Mouse (Mus musculus) adrenal gland, postnatal 14 days (tissue): ENCODE results near the gene Il15ra. TPM values are rescaled to one million over a fixed set of nuclear protein-coding genes. Genes with fewer than 3 reads are reported as not detected.

Experiments used
- DNase-seq: peaks from one replicate; pipeline ENCODE4 v3.0.0; 2021; ENCODE audit warnings: mixed read lengths
- long read RNA-seq, 2 experiments: library from polyadenylated mRNA; stranded (forward); transcript quantifications; one replicate each; pipeline ENCODE4 v2.0.0; 2021
- total RNA-seq: library from RNA; stranded (reverse); gene quantifications from 2 replicates; pipeline ENCODE4 v1.2.3, GENCODE M21; 2021

Il15ra gene
- 50.8 and 59.1 TPM in 2 replicates for total RNA-seq
- long read RNA-seq, experiment 1, transcript Il15ra-210 (7 exons, 1,624 nt): major isoform, 5 of 17 reads
- long read RNA-seq, experiment 1, partial matches to known transcripts: 2 of 17 reads
- long read RNA-seq, experiment 1, other reads (novel, unspliced or antisense): 5 of 17 reads
- long read RNA-seq, experiment 2, transcript Il15ra-210 (7 exons, 1,624 nt): major isoform, 11 of 26 reads
- long read RNA-seq, experiment 2, partial matches to known transcripts: 0 of 26 reads
- long read RNA-seq, experiment 2, other reads (novel, unspliced or antisense): 10 of 26 reads

GRCm38 (mm10) chr2:11705201-11706025, at the start of gene Il15ra:
Gene Il15ra (plus strand): TSS chr2:11705290.
- peak; percentile 93 for DNase-seq

DNA sequence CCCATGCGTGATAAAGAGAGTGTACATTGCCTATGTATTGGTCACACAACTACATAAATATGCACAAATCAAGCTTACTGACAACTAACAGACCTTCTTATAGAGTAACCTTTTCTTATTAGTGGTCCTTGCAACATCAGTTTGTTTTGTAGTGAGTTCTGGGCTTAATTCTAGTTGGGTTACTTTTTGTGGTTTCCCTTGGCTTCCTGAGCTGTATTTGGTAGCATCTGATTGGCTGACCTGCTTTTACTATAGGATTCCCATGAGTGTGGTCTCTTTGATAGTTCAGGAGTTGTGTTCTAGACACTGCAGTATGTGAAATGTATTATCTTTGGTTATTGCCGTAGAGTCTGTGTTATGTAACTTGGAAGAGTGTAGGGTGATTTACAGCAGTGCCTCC, 47.5 kb upstream of the Il15ra start:
- DNase-seq: no peak

DNA sequence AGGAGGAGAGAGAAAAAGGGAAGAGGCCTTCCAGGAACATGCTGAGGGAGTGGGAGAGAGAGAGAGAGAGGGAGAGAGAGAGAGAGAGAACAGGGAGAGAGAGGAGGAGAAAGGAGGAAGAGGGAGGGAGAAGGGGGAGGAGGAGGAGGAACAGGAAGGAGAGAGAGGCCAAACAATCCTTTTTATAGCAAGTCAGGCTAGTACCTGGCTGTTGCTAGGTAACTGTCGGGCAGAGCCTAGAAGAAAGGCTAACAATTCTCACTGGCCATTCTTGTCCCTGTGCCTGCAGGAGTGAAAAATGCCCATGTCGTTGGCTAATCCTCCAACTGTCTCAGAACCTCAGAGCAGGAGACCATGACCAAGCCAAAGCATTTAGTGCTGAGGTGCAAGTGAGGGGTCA, 45.8 kb upstream of the Il15ra start:
- DNase-seq: no peak

DNA sequence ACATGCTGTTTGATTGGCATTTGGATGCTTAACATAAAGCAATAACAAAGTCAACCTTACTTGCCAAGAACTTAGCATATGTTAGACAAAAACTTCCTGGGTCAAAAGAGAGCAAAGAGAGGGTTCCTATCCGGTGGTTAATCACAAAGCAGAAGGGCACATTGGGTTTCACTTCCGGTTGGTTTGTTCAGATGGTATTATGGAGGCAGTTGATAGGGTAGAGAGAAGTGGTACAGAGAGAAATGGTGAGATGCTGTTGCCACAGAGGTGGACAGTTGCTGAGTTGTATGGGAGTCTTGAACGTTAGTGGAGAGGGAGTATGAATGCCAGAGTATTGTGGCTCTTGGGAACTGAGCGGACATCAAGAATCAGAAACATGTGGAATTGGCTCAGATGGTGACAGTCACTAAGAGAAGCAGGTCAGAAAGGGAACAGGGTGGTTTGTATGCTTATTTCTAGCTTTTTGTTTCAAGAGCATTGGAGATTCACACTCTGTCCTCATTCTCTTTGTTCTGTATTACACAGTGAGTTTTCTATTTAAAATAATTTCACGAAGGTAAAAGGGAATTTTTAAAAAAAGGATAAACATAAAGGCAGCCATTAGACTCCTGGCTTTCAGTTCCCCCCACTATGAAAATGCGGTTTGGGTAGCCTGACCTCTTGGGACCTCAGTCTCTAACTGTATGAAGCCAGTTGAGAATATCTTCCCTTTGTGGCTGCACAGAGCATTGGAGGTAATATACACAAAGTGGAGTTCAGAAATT, 42.8 kb upstream of the Il15ra start:
- DNase-seq: no peak

GRCm38 (mm10) chr2:11662907-11663230, 42.2 kb upstream of the Il15ra start:
- DNase-seq: no peak

- peak; percentile 88 for DNase-seq
Observed at GRCm38 (mm10) chr2:11663961-11664360, 41.1 kb upstream of the Il15ra start.

DNA sequence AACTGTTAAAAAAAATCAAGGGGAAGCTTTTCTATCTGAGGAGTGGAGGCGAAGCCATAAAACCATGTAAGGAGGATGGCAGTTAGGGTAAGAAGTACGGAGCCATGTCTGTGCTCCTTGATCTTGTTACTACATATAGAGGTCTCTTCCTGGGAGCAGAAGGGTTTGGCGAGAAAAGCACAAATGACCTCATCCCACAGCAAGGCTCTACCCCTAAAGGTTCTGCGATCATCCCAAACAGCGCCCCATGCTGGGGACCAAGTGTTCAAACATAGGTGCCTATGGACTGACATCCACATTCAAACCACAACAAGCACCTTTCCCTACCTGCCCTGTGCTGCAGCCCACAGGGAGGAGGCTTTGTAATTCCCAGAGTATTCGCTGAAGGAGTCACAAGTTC, 40.7 kb upstream of the Il15ra start:
- DNase-seq: peak; percentile 71

DNA sequence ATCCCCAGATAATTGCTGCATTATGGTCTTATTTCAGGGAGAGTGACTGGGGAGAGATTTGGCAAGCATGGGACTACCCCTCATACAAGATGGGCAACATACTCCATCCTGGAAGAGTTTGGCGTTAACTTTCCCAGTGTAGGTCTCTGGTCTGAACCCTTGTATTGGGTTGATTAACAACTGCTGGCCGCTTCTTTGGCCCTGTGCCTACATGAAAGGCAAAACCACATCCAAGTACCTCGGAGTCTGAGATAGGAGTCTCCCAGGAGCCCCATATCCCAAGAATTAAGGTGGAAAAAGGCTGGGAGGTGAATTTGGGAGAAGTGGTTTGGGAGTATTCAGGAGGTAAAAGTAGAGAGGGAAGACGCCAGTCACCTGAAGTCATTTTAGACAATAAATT, 40.3 kb upstream of the Il15ra start:
- DNase-seq: peak; percentile 34

DNA sequence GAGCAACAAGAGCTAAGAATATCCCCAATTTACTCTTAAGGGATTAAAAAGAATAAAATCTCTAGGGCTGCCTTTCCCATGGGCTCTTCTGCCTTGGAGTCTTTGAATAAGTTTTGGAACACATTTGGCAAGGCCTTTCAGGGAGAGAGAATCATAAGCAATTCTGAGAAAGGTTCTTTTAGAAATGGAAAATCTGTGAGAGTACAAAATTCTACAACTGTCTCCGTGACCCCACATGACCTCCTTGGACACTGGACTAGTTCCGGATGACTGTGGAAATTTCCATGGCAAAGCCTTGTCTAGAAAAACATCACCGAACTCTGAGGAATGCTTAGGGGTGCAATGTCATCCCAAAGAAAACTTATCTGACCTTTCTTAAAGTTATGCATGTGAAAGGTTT, 39.8 kb upstream of the Il15ra start:
- DNase-seq: peak; percentile 12

DNA sequence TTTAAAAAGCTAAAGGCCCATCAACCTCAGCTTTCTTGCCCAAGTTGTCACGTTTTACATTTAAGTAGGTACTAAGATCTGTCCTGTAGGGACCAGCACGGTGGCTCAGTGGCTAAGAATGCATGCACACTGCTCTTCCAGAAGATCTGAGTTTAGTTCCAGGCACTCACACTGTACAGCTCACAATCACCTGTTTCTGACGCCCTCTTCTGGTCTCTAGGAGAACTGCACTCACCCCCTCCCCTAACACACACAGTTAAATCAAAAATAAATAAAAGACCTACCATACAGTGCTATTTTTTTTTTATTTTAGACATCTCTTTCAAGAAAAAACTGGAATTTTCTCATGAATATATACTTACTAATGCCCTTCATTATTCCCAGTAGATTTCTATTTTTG, 32.9 kb upstream of the Il15ra start:
- peak; percentile 29 for DNase-seq

DNA sequence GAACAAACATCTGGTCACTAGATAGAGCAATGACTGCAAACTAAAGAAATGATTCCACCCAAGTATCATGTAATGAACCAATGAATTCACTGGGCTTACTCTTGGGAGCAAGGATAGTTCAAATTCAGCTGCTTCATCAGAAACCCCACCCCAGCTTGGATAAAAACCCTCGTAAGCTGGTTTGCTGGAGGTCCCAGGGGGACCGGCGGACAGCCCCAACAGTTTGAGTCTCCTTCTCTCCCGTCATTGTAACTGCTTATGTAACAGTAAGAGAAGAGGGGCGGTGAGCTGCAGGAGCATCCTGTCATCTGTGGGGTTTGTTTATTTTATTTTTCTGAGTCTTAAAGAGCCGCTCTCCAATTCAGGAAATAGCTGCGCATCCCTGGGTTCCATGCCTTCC, 25.5 kb upstream of the Il15ra start:
- no peak for DNase-seq

DNA sequence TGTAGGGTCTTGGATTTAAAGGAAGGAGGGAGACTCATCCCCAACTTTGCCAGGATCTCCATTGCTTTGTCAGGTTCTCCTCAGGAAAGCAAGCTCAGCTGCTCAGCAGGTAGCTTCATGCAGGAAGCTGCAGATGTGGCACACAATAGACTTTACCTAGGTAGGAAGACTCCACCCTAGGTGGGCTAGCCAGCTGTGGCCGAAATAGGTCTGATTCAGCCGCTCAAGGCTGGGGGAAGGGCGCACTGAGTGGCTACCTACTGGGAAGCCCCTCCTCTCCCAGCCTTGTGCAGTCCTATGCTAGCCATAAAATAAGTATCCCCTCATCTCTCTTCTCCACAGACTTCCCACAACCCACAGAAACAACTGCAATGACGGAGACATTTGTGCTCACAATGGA, 22.4 kb upstream of the Il15ra start:
- no peak for DNase-seq

- DNase-seq: no peak
Observed at GRCm38 (mm10) chr2:11686512-11686911, 18.6 kb upstream of the Il15ra start.

- peak; percentile 26 for DNase-seq
Observed at GRCm38 (mm10) chr2:11687436-11687835, 17.7 kb upstream of the Il15ra start.

DNA sequence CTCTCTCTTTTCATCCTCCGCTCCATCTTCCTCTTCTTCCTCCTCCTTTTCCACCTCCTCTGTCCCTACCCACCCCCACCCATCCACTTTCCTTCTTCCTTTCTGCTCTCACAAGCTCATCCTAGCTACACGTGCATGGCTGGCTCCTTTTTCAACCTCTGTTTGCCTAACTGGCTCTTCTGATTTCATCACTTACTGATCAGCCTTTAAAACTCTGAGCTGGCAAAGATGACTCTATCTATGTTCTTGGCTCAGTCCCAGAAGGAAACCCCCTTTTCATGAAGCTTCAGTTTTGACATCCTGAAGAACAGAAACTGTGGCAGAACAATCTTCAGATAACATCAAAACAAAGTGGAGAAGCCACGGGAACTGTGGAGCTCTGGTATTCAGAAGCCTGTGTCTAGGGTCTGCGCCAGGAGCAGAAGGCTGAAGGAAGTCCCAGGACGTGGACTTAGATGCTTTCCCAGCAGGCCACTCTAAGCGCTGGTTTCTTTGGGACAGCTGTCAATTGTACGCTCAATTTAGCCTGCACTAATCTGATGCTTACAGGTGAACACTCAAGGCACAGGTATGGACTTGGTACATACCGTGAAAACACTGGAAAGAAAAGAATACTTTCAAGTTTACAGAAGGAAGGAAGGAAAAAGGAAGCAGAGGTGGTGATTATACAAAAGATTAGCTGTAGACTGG, 14.7 kb upstream of the Il15ra start:
- no peak for DNase-seq

- peak; percentile 43 for DNase-seq
Observed at GRCm38 (mm10) chr2:11693352-11693751, 11.7 kb upstream of the Il15ra start.

DNA sequence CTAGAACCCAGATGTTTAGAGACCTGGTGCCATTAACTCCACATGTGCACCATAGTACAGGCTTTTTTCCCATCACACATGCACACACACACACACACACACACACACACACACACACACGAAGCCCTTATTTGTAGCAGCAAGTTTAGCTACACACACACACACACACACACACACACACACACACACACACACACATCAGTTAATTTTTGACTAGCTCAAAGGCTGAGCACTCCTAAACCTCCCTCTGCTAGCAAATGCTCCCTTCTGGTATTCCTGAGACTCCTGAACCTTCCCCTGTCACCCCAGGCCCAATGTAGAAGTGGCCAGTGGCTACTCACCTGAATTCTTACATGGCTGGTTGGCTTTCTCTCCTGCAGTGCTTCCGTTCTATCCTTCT, 11.0 kb upstream of the Il15ra start:
- DNase-seq: no peak

- DNase-seq: no peak
Observed at GRCm38 (mm10) chr2:11695867-11696266, 9.2 kb upstream of the Il15ra start.

DNA sequence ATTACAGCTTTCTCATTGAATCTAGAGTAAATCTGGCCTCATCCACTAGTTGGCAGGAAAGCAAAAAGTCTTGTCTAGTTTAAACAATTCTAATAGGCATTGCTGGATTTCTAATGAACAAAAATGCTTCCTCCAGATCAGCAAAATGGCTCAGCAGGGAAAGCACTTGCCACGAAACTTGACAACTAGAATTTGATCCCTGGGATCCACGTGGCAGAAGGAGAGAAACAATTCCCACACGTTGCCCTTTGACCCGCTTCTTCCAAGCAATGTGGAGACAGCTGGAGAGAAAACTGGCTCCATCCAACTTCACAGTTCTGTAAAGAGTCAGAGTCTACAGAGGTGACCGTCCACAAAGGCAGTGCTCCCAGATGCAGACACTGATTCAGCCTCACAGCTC, 6.1 kb upstream of the Il15ra start:
- no peak for DNase-seq

GRCm38 (mm10) chr2:11699905-11700304, 5.2 kb upstream of the Il15ra start:
- no peak for DNase-seq

- no peak for DNase-seq
Observed at GRCm38 (mm10) chr2:11706030-11706745, 1.1 kb downstream of the Il15ra start.

- peak; percentile 30 for DNase-seq
Observed at GRCm38 (mm10) chr2:11706746-11707065, 1.6 kb downstream of the Il15ra start.
